Mouse (Mus musculus): ENCODE results near the gene Selenot.

DNA sequence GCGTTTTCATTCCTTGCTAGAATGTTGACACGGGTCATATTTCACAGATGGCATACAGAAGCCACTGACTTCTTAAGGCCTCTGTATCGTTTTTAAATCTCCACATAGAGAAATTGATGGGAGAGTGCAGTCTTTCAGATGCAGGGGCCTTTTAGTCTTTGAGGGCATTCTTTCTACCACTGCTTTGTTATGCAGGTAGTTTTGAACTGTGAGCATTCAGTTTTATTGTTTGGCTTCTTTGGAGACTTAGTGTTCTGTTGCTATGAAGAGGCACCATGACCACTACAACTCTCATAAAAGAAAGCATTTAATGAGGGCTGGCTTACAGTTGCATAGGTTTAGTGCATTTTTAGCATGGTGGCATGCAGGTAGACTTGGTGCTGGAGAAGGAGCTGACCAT, 39.9 kb upstream of the Selenot start:
- TF ChIP-seq GATA1 (IDR thresholded peaks at IDR 0.05; ENCODE audit: borderline replicate concordance, low read length) (no peak), FLI1 (IDR thresholded peaks at IDR 0.05; ENCODE audit: low read length) (no peak)

All from megakaryocyte, embryonic 14.5 days (primary cell).